Mouse (Mus musculus) left cerebral cortex, adult 11 months (tissue): ENCODE results near the gene Cfap97d2.
A peak's percentile ranks its signal among the peaks of the same experiment; 100 is the strongest.

Experiments used
- DNase-seq: peaks from one replicate; pipeline ENCODE4 v3.0.0; 2022; ENCODE audit warnings: low spot score

Cfap97d2 gene

DNA sequence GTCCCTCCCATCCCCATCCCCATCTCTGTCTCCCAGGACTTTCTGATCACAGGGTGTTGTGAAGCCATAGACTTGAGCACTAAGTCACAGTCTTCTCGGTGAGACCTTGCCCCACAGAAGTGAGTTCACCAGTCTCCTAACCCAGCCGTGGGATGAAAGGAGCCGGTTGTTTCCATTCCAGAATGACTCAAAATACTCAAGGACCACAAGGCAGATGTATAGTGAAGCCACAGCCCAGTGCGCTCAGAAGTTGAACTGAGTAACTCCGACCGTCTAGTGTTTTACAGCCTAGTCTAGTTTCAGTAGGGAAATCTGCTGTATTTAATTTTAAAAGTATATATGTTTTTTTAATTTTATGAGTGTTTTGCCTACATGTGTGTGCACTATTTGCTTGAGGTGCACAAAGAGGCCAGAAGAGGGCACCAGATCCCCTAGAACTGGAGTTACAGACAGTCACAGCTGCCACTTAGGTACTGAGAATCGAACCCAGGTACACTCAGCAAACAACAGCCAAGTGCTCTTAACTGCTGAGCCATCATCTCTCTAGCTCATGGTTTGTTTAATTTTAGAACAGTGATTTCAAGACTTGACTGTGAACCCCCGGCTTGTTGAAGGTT lies 18.5 kb upstream of the Cfap97d2 start:
- DNase-seq = no peak

DNA sequence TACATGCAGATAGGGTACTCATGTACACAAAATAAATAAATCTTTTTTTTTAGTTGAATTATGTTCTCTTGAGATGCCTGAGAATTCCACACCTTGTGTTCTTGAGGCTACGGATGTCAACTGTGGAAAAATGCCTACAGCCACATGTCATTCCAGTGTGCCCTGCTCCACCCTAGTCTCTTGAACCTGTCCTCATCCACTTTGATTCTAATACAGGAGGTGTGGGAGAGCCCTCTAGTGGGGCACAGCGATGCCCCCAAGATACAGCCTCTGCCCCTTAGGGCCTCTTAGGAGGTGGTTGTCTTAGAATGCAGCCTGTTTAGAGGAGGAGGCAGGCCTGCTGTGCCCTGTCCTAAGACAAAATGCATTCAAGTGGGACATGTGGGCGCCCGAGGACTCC lies 17.7 kb upstream of the Cfap97d2 start:
- no peak for DNase-seq

DNA sequence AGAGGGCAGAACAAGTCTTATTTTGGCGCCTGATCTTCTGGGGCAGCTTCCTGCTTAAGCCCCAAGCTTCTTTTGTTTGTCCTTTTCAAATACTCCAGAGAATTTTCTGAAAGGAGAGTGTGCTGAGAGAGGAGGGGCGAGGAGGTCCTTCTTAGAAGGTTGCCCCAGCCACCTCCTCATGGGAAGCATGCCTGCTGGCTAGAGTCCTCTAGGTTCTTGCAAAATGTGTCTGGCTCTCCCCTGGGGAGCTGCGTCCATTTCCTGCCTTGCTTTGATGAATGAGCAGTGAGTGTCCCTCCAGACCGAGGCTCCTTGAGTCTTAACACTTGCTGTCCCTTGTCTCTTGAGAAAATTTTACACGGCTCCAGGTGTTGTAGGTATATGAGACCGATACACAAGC lies 17.2 kb upstream of the Cfap97d2 start:
- DNase-seq = no peak

DNA sequence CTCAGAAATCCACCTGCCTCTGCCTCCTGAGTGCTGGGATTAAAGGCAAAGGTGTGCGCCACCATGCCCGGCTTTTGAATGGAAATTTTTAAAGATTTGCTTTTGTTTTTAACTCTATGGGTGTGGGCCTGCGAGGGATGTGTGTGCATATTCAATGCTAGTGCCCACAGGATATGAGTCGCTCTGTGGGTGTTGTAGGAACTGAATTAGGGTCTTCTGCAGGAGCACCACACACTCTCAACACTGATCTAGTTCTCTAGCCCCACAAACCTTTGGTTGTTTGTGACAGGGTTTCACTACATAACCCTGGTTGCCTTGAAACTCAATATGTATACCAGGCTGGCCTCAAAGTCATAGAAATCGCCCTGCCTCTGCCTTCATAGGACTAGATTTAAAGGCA lies 16.4 kb upstream of the Cfap97d2 start:
- no peak for DNase-seq

DNA sequence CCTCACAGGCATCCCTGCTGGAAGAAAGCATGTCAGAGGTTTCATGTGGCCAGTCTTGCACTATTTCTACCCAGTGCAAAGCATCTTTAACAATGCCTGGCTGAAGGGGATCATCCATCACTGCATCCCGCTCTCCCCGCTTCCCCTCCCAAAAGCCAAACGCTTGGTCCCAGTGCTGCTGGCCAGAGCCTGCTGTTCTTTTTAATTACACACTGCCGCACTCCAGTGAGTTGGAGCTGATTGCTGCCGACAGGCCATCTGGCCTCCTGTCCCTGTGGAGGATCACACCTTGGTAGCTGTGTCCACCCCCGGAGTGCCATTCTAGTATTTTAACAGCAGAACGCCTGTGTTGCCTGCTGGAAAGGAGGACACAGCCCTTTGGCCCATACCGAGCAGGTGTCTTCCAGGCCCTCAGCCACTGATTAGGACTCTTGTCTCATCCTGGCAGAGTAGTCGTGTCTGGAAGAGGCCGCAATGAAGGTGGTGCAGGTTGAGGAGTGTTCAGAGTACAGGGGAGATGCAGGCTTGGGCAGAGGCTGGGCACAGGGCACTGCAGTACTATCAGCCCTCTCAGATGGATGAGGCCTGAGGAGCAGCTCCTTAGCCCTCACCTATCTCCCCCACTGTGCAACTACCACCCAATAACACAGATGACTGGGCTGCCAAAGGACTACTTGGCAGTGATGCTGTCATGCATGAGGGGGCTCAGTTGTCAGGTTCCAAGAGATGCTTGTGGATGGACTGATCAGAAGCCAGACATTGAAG lies 13.2 kb upstream of the Cfap97d2 start:
- no peak for DNase-seq

DNA sequence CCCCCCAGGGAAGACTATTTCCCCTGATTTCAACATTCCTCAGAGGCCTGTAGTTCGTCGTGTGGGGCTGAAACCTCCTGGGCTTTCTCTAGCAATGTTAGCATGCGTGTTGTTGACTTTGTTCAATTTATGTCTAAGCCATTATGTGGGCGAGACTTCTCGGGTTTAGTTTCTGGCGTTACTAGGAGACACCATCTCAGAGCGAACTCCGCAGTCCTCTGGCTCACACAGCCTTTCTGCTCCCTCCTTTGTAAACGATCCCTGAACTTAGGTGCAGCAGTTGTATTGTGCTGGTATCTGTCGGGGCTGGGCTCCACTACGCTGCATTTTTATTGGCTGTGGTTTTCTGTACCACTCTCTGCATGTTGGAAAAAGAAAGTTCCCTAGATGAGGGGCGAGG lies 11.0 kb upstream of the Cfap97d2 start:
- DNase-seq = no peak

DNA sequence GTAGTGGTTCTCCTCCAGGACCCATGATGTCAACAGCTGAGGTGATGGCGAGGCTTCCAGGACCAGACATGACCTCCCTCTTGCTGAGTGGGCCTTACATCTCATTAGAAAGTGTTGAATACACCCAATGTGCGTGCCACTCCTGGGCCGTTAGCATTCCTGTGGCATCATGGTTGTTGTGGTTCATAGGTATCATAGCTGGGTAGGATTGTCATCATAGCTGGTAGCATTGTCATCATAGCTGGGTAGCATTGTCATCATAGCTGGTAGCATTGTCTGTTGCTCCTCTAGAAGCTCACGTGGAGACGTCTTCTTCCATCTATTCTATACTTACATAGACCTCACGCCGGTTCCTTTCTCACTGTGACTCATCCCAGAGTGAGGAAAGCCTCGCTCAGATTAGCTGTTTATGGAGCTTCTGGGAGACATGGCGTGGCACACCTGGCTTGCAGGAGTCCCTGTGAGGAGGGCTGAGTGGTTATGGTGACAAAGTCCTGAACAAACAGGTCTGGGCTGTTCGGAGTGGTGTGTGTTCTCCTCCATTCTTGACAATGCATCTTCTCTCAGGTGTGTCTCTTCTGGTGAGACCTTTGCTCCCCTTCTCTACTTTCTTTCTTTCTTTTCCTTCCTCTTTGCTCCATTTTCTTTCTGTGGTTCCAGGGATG lies 10.4 kb upstream of the Cfap97d2 start:
- no peak for DNase-seq

DNA sequence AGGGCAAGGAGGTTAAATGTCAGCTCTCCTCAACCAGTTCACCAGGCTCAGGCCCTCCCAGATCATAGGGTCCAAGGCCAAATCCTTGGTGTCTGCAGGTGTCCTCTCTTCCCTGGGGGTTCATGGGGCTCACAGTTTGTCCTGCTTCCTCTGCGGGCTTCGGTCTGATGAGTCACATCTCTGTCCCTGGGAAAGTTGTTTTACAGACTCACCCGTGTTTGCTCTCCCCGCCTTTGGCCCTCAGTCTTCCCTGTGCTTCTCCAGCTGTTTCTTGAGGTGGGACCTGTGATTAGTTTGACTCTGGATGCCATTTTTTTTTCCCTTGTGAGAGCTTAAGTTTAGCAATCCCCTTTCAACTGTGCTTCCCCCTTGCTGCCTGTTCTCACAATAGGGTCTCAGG lies 9.5 kb upstream of the Cfap97d2 start:
- DNase-seq = no peak

DNA sequence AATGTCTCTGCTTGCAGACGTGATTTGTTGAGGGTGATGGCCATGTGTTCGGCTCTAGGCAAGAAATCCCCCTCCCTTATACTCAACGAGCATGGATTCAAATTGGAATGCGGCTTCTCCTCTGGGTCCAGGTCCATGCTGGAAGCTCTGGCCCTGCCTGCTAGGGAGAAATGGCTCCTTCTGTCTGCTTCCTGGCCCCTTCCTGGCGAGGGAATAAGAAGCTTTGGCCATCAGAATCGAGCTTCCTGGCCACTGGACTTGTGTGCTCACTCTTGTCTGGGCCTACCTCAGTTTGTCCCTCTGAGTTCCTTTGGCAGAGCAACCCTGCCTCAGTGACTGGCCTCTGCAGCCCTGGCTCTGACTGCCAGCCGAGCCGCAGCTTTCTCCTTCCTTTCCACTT lies 8.5 kb upstream of the Cfap97d2 start:
- DNase-seq = no peak

DNA sequence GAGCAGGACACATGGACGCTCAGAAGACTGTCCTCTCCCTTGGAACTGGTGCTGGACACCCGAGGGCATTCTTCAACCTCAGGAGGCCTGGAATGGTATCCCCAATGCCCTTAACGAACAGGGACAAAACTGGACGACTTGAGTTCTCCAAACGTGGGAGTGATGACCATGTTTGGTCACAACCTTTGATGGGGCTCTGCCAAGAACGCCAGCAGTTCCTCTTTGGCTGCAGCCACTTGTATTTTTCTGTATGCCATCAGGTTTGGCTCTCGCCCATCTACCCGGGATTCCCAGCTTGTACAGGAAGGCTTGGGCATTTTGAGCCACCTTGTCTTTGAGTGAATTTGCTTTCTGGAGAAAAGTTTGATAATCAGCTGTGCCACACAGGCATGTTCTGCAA lies 8.0 kb upstream of the Cfap97d2 start:
- DNase-seq = no peak

DNA sequence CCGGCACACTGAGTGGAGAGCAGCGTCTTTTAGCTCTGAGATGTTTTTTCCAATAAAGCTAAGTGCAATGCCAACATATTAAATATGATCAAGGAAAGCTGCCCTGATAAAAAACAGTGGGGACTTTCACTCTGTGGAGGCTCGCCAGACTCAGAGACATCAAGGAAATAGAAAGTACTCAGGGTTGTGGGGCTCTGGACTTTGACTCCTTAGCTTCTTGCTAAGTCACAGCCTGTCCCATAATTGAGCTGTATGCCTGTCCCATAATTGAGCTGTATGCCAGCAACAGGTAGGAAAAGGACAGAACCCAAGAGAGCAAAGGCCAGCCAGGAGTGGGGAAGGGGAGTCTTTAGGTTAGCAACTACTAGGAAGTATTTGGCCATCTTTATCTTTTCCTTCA lies 7.4 kb upstream of the Cfap97d2 start:
- no peak for DNase-seq

DNA sequence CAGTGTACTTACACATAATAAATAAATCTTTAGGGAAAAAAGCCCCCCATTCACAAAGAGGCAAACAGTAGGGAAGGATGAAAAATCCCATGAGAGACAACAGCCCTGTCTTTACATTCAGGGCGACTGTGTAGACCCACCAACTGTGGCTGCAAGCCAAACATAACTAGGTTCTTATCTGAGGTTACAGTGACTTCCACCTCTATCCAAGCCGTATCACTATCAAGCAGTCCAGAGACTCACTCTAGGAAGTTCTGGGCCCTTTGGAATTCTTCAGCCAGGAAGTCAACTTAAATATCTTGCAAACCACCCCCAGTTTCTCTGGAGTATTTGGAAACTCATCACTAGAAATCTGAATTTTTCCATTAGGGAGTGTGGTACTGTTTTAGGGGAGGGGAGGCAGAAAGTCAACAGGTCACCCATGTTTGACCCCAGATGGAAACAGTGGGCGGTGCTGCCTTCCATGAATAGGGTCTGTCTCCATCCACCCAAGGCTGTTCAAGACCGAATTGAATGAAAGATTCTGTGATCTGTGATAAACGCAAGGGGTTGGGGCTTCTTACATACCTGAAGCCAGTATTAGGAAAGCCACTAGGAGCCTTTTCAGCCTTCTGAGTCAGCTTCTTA lies 6.3 kb upstream of the Cfap97d2 start:
- no peak for DNase-seq

DNA sequence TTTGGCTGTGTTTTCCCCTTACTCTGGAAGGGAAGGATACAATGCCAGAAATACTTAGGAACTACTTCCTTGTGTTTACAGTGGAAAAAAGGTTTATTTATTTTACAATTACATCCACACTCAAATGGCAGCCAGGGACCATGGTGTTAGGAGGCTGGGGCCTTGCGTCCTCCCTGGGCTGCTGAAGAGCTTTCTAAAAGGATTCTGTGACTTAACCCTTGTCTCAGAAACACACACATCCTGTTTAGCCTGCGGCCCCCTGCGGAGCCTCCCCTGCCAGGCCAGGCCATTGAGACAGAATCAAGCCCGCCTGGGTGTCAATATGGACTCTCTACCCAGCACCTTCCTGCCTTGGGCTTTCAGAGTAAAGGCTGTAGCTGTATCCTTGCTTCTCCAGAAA lies 2.9 kb upstream of the Cfap97d2 start:
- no peak for DNase-seq

DNA sequence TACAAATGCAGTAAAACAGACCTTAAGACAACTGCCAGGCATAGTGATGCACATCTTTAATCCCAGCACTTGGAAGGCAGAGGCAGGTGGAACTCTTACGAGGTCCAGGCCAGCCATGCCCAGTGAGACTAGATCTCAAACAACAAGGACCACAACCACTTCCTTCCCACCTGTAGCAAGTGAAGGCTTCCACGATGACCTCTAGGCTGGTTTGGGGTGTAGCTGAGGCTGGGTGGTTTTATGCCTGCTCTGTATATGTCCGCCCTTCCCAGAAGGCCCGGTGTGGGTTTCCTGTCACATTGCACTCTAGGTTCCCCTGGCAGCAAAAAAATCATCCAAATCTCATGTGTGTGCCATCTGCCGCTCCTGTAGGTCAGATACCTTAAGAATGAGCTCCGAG lies 1.9 kb upstream of the Cfap97d2 start:
- DNase-seq = no peak

DNA sequence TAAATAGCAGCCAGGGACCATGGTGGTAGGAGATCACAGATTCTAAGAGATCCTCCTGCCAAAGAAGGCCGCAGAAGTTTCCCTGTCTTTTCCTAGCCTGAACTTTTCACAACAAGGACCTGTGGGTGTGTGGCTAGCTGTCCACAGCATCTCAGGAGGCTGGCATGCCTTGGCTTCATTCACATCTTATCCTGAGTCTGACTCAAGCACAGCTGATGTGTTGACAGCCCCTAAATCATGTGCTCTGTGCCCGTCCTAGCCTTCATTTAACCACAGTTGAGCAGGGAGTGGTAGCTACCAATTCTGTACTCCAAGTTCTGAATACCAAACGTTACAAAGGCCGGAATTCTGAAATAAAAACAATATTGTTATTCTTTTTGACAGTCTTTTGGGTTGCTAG lies 1.4 kb upstream of the Cfap97d2 start:
- no peak for DNase-seq

DNA sequence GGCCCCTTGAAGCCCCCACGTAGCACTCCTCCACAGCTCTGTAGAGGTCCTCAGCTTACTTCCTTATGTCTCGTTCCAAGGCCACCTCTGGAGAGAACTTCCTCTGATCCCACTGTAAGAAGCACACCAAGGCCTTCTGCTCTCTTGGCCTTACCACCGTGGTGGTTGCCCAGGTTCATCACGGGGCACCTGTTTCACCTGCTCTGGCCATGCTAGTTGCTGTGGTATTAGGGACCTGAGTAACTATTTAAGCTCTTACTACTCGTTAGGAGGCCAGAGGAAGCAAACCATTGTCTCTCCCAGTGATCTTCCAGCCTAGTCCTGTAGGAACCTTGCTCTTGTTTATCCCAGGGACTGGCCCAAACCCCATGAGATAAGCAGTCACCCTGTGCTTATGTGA lies 1.2 kb downstream of the Cfap97d2 start:
- no peak for DNase-seq

DNA sequence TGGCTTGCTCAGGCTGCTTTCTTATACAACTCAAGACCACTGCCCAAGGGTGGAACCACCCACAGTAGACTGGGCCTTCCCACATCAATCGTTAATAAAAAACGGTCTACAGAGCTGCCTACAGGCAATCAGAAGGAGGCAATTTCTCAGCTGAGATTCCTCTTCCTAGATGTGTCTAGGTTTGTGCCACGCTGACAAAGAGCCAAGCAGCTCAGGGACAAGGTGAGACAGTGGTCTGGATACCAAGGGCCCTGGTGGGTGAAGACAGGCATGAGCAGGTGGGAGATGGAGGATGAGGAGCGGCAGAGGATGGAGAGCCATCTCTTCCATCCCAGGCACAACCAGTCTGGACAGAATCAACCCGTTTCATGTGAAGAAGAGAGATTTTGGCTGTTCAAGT lies 2.8 kb downstream of the Cfap97d2 start:
- DNase-seq = no peak

DNA sequence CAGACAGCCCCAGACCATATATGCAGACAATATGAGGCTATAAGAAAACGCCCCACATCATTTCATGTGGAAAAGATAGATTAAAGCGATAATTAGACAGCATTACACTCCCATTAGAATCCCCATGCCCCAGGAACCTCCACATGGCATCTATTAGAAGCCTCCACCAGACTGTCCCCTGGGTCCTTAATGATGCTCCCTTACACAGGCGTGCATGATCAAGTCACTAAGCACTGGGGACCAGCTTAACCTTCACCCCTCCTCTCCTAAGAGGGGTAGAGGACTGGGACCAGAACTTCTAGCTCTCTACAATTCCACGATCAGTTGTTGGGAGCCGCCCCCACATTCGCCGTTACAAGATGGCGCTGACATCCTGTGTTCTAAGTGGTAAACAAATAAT lies 13.3 kb downstream of the Cfap97d2 start:
- DNase-seq = no peak

DNA sequence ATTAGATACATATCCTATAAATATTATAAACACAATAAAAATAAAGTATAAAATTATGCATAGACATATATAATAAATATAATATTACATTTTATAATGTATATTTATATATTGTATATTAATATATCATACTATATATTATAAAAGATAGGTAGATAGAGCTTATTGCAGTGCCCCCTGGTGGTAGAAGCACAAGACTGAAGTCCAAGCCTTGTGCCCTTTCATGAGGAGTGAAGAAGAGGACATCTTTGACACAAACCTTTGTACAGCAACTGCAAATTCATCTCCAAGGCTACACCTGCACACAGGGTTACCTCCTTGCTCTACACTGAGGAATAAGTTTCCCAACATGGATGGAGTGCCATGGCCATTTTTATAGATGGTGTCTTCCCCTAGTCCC lies 20.0 kb downstream of the Cfap97d2 start:
- DNase-seq = peak; percentile 17

DNA sequence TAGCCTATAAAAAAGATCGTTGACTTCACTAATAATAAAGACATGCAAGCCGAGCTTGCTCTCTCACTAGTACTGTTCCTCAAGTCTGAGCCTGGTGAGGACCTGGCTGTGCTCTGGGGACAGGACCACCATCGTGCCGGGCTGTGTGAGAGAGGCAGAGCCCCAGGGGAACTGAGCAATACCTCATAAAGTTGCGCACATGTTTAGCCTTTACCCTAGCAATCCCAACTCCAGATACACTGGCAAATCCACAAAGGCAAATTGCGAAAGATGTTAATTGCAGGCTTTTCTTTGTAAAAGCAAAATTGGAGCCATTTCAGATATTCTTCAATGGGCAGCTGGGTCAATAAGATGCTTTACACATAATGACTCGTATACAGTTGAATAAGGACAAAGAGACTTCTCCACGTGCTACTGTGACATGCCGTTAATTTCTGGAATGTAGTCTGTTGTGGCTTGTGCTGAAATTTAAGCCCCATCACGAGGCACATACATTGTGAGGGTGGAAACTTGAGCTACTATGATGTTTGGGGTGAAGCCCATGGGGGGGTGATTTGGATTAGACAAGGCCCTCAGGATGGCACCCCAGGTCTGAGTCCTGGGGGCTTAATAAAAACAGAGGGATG lies 21.9 kb downstream of the Cfap97d2 start:
- DNase-seq = no peak

DNA sequence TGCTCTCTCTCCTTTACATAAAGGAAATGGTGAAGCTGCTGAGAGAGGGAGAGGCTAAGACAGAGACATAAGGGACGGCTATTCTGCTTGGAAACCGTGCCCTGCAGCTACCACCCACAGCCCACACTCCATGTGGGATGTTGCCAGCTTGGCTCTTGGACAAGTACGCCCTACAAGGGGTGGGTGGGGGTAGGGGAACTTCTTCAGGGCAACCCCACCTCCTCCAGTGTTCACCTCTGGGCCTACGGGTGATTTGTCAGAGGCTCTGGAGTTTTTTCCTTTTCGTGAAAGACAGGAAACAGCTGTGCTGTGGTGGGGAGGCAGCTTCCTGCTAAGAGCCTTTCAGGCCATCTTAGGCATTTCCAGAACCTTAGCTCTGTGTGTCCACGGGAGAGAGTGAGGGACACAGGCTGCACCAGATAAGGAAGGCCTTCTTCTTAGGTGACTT lies 34.7 kb downstream of the Cfap97d2 start:
- DNase-seq = no peak

DNA sequence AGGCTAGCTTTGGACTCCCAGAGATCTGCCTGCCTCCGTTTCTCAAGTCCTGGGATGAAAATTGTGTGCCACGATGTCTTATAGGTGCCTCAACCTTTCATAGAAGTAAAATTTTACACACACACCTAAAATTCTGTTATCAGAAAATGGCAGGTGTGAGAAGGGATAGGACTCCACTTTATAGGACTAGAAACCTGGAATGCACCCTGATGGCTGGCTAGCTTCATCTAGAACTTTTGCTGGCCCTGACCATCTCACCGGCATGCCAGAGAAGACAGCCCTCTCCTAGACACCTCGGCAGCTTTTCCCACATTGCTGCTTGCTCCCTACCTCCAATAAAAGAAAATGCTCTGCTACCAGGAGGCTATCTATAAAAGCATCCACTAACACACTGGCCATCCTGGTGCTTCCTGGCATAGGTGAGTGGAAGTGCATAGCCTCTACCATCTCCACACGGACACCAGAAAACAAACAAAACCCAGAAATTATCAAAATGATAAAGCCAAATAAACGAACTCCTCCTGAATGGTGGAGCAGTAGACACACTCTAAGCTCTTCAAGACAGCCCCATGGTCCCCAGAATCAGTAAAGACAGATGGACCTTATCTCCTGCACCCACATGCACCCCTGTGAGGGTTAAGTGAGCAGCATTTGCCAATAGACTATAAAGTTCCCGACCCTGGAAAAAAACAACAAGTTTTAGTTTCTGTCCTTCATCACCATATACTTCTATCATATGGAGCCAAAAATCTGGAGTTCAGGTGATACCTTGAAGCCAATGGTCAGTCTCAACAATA lies 35.3 kb downstream of the Cfap97d2 start:
- no peak for DNase-seq
